Comparison of ENCODE assay signal across 10 mouse cellular contexts in the genomic region with DNA sequence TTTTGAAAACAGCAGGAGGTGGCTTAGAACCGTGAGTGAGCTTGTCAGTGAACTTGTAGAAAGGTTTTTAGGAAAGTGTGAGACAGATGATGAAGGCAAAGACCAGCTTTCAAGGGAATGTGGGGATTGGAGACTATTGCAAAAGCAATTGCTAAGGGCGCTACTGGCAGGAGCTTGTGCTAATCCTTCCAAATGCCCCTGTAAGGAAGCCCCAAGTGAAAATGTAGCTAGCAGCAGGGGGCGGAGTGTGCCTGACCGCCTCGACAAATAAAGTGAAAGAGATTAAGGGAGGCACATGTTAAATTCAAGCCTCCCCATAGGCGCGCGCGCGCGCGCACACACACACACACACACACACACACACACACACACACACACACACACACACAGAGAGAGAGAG. TPM values are rescaled to one million over a fixed set of nuclear protein-coding genes. Genes with fewer than 3 reads are reported as not detected.
DNase-seq lines count a peak whose midpoint lies in the region; ATAC-seq and TF ChIP-seq lines count a peak whose summit lies in the region.
"Not testable (repeated sequence)": the region's sequence is repeated elsewhere in the genome, so short reads cannot be mapped to it uniquely, and the experiment has no call there.
"Had no signal": no experiment of that assay in that cellular context is flagged by ENCODE, and none has a peak within 500 bp of the region (broad histone marks: within the 10 kb centered on the region; RNA-seq: fewer than 3 reads in every experiment).

No protein-coding gene starts in this region.

- not testable (repeated sequence) for ATAC-seq in hindbrain, embryonic 14.5 days (ENCODE audit: low FRiP score); liver, embryonic 12.5 days
- ATAC-seq in midbrain, embryonic 11.5 days (ENCODE audit: low FRiP score), result peak; percentile 57; the same call in 1 of the 2 replicates

- not testable (repeated sequence) for H3K9me3 ChIP-seq in hindbrain, embryonic 14.5 days (ENCODE audit: control insufficient read depth, low read length); liver, embryonic 12.5 days (replicated peaks); midbrain, embryonic 11.5 days (ENCODE audit: control insufficient read depth, low read length)

- H3K27me3 ChIP-seq in hindbrain, embryonic 14.5 days (ENCODE audit: control insufficient read depth, insufficient read depth, low read length); liver, embryonic 12.5 days (replicated peaks); midbrain, embryonic 11.5 days (ENCODE audit: control insufficient read depth, insufficient read depth, low read length); small intestine, adult 2 months (ENCODE audit: control insufficient read depth, insufficient read depth, low read length): not testable (repeated sequence)

- peak; percentile 24; the same call in 1 of the 2 replicates for TF ChIP-seq CTCF in small intestine, adult 2 months (IDR thresholded peaks at IDR 0.05; ENCODE audit: extremely low read depth, insufficient read length, insufficient replicate concordance, low read depth, low read length)

- not testable (repeated sequence) for H3K4me1 ChIP-seq in hindbrain, embryonic 14.5 days (replicated peaks; ENCODE audit: control insufficient read depth, insufficient read depth, low read length); liver, embryonic 12.5 days; midbrain, embryonic 11.5 days (ENCODE audit: control insufficient read depth, insufficient read depth, low read length)
- peaks cover 18% of the 10 kb centered on the region for H3K4me1 ChIP-seq in small intestine, adult 2 months (ENCODE audit: control insufficient read depth, insufficient read depth, insufficient read length, low read length)

- H3K4me3 ChIP-seq in hindbrain, embryonic 14.5 days (replicated peaks; ENCODE audit: low read length); liver, embryonic 12.5 days; midbrain, embryonic 11.5 days (ENCODE audit: low read depth, low read length): not testable (repeated sequence)
- H3K4me3 ChIP-seq in small intestine, adult 2 months (ENCODE audit: low read depth, low read length), result peak overlapping the region; percentile 31; the same call in 1 of the 2 replicates

- not testable (repeated sequence) for H3K27ac ChIP-seq in hindbrain, embryonic 14.5 days; liver, embryonic 12.5 days; midbrain, embryonic 11.5 days (ENCODE audit: low read depth, low read length)
- H3K27ac ChIP-seq in small intestine, adult 2 months (ENCODE audit: insufficient read depth, low read depth, low read length), result peak overlapping the region; percentile 53

- TF ChIP-seq POLR2A in small intestine, adult 2 months (IDR thresholded peaks at IDR 0.05; ENCODE audit: low read depth, low read length), result not testable (repeated sequence)

- peak; percentile 49 for DNase-seq in R1 (ENCODE audit: low read depth, low spot score)
- DNase-seq in embryo, embryonic 10.5 days (ENCODE audit: low spot score), result peak; percentile 61
- DNase-seq in gastrocnemius, postnatal 10 days, result peak; percentile 19
- peak; percentile 45 for DNase-seq in hindbrain, embryonic 14.5 days (ENCODE audit: low spot score)
- peak; percentile 41 to 59 for DNase-seq in kidney, postnatal 4 days
- DNase-seq in midbrain, embryonic 11.5 days (ENCODE audit: low spot score, missing footprints), result peak; percentile 89

- H3K9ac ChIP-seq in hindbrain, embryonic 14.5 days; liver, embryonic 12.5 days; midbrain, embryonic 11.5 days (ENCODE audit: low read length): not testable (repeated sequence)

- H3K36me3 ChIP-seq in hindbrain, embryonic 14.5 days (replicated peaks; ENCODE audit: control insufficient read depth, insufficient read depth); liver, embryonic 12.5 days; midbrain, embryonic 11.5 days (ENCODE audit: control insufficient read depth, insufficient read depth, low read length); small intestine, adult 2 months (ENCODE audit: control insufficient read depth, insufficient read depth, low read length): not testable (repeated sequence)

- not testable (repeated sequence) for H3K4me2 ChIP-seq in hindbrain, embryonic 14.5 days (replicated peaks); midbrain, embryonic 11.5 days
- peak overlapping the region; percentile 27 for H3K4me2 ChIP-seq in liver, embryonic 12.5 days

- WGBS in hindbrain, embryonic 14.5 days, result 18% methylated on average over 9 of the region's 12 CpGs
- 7% methylated on average over 12 of the region's 12 CpGs for WGBS in liver, embryonic 12.5 days (ENCODE audit: insufficient replicate concordance)
- WGBS in midbrain, embryonic 11.5 days, result 19% methylated on average over 12 of the region's 12 CpGs
- 5% methylated on average over 12 of the region's 12 CpGs for WGBS in small intestine, adult 2 months

RNA-seq across cellular contexts. Expression of a gene that starts 5.4 kb away (rescaled TPM):
- total RNA-seq in gastrocnemius, postnatal 10 days (2021), result not detected
- polyA plus RNA-seq in hindbrain, embryonic 14.5 days (2014; fragmentation: Nextera tagmentation; extraction: Ambion mirVana), result 0.47 TPM in 1 of 2 replicates, not detected in the other
- polyA plus RNA-seq in liver, embryonic 12.5 days (2016; fragmentation: Nextera tagmentation; extraction: Ambion mirVana), result not detected in 2 replicates
- polyA plus RNA-seq in midbrain, embryonic 11.5 days (2014; fragmentation: Nextera tagmentation; extraction: Ambion mirVana), result not detected in 2 replicates
- polyA plus RNA-seq in small intestine, adult 2 months (2012; rRNA removed), result 60.8 and 66.8 TPM in 2 replicates
- polyA plus RNA-seq: forebrain, embryonic 15.5 days; neural tube, embryonic 14.5 days had no signal

RNA-seq across cellular contexts. Expression of a gene that starts 16.5 kb away (rescaled TPM):
- under 1 TPM in 1 of 2 experiments, not detected in 1; 0.23 TPM for total RNA-seq in gastrocnemius, postnatal 10 days (2021)
- not detected in 2 replicates for polyA plus RNA-seq in hindbrain, embryonic 14.5 days (2014; fragmentation: Nextera tagmentation; extraction: Ambion mirVana)
- polyA plus RNA-seq in liver, embryonic 12.5 days (2016; fragmentation: Nextera tagmentation; extraction: Ambion mirVana), result not detected in 2 replicates
- polyA plus RNA-seq in midbrain, embryonic 11.5 days (2014; fragmentation: Nextera tagmentation; extraction: Ambion mirVana), result not detected in 2 replicates
- polyA plus RNA-seq in small intestine, adult 2 months (2012; rRNA removed), result 14.4 and 46.1 TPM in 2 replicates
- polyA plus RNA-seq: forebrain, embryonic 15.5 days; neural tube, embryonic 14.5 days had no signal

RNA-seq across cellular contexts. Expression of a gene that starts 16.6 kb away (rescaled TPM):
- total RNA-seq in gastrocnemius, postnatal 10 days (2021), result under 1 TPM in 1 of 2 experiments, not detected in 1; 0.21 TPM
- polyA plus RNA-seq in hindbrain, embryonic 14.5 days (2014; fragmentation: Nextera tagmentation; extraction: Ambion mirVana), result not detected in 2 replicates
- polyA plus RNA-seq in liver, embryonic 12.5 days (2016; fragmentation: Nextera tagmentation; extraction: Ambion mirVana), result not detected in 2 replicates
- polyA plus RNA-seq in midbrain, embryonic 11.5 days (2014; fragmentation: Nextera tagmentation; extraction: Ambion mirVana), result not detected in 2 replicates
- 1.9 and 2.3 TPM in 2 replicates for polyA plus RNA-seq in small intestine, adult 2 months (2012; rRNA removed)
- polyA plus RNA-seq: forebrain, embryonic 15.5 days; neural tube, embryonic 14.5 days had no signal

RNA-seq across cellular contexts. Expression of a gene that starts 31.7 kb away (rescaled TPM):
- total RNA-seq in gastrocnemius, postnatal 10 days (2021), result under 1 TPM; 0.35 to 0.36 TPM
- not detected in 2 replicates for polyA plus RNA-seq in hindbrain, embryonic 14.5 days (2014; fragmentation: Nextera tagmentation; extraction: Ambion mirVana)
- polyA plus RNA-seq in liver, embryonic 12.5 days (2016; fragmentation: Nextera tagmentation; extraction: Ambion mirVana), result 0.04 TPM in 1 of 2 replicates, not detected in the other
- polyA plus RNA-seq in midbrain, embryonic 11.5 days (2014; fragmentation: Nextera tagmentation; extraction: Ambion mirVana), result not detected in 2 replicates
- 0.23 and 0.66 TPM in 2 replicates for polyA plus RNA-seq in small intestine, adult 2 months (2012; rRNA removed)
- polyA plus RNA-seq: forebrain, embryonic 15.5 days; neural tube, embryonic 14.5 days had no signal

Comparison
In these comparisons a context has a peak if more than half of its experiments do, and no peak if none do; other contexts are left out.
1. DNase-seq: peak in every context shown above with its lines; median percentile 89 in midbrain, embryonic 11.5 days; 61 in embryo, embryonic 10.5 days; 50 in kidney, postnatal 4 days; 49 in R1; 45 in hindbrain, embryonic 14.5 days; 19 in gastrocnemius, postnatal 10 days.
2. RNA of a gene that starts 5.4 kb away (polyA plus RNA-seq): 60.8 to 66.8 TPM in small intestine, adult 2 months; 0.47 TPM in hindbrain, embryonic 14.5 days, not detected in liver, embryonic 12.5 days and not detected in midbrain, embryonic 11.5 days; every median in the first group is over 10 times any median in the second.
3. RNA of a gene that starts 16.5 kb away (polyA plus RNA-seq): 14.4 to 46.1 TPM in small intestine, adult 2 months; not detected in hindbrain, embryonic 14.5 days, not detected in liver, embryonic 12.5 days and not detected in midbrain, embryonic 11.5 days; every median in the first group is over 10 times any median in the second.